30 mouse cellular contexts compared by ENCODE assay signal in genomic region chr8:57463757-57464156, GRCm38 (mm10). TPM values are rescaled to one million over a fixed set of nuclear protein-coding genes. Genes with fewer than 3 reads are reported as not detected.
DNase-seq lines count a peak whose midpoint lies in the region; ATAC-seq and TF ChIP-seq lines count a peak whose summit lies in the region.
"Had no signal": no experiment of that assay in that cellular context is flagged by ENCODE, and none has a peak within 500 bp of the region (broad histone marks: within the 10 kb centered on the region; RNA-seq: fewer than 3 reads in every experiment).

No protein-coding gene starts in this region.

- H3K27ac ChIP-seq in kidney, embryonic 15.5 days = no peak overlapping the region
- no peak overlapping the region for H3K27ac ChIP-seq in intestine, postnatal 0 days (ENCODE audit: low read depth, low read length)
- H3K27ac ChIP-seq: embryonic facial prominence, embryonic 12.5 days; embryonic facial prominence, embryonic 15.5 days; gastrocnemius, adult 2 months; heart, embryonic 15.5 days; hindbrain, embryonic 10.5 days; hindbrain, embryonic 13.5 days had no signal

- H3K4me1 ChIP-seq in kidney, embryonic 15.5 days = peaks cover 2% of the 10 kb centered on the region; the same call in 1 of the 2 replicates
- 0 out of 2 replicates have a peak, but pooled peaks cover 1% of the 10 kb centered on the region for H3K4me1 ChIP-seq in intestine, postnatal 0 days (replicated peaks; ENCODE audit: control insufficient read depth, insufficient read depth, low read length)
- H3K4me1 ChIP-seq: embryonic facial prominence, embryonic 12.5 days; hindbrain, embryonic 10.5 days; hindbrain, embryonic 13.5 days had no signal

- H3K27me3 ChIP-seq in kidney, embryonic 15.5 days = no peaks in the 10 kb centered on the region
- no peaks in the 10 kb centered on the region for H3K27me3 ChIP-seq in intestine, postnatal 0 days (replicated peaks; ENCODE audit: control insufficient read depth, insufficient read depth, low read length)
- H3K27me3 ChIP-seq: CH12.LX; embryonic facial prominence, embryonic 12.5 days; embryonic facial prominence, embryonic 15.5 days; heart, embryonic 12.5 days; heart, embryonic 15.5 days; hindbrain, embryonic 13.5 days; Patski had no signal

- no peaks in the 10 kb centered on the region for H3K9me3 ChIP-seq in kidney, embryonic 15.5 days (replicated peaks)
- no peaks in the 10 kb centered on the region for H3K9me3 ChIP-seq in intestine, postnatal 0 days (ENCODE audit: control insufficient read depth)
- H3K9me3 ChIP-seq: embryonic facial prominence, embryonic 12.5 days; embryonic facial prominence, embryonic 15.5 days; G1E; heart, embryonic 12.5 days; heart, embryonic 15.5 days; hindbrain, embryonic 10.5 days; hindbrain, embryonic 13.5 days had no signal

- H3K9ac ChIP-seq in kidney, embryonic 15.5 days = no peak overlapping the region
- no peak overlapping the region for H3K9ac ChIP-seq in intestine, postnatal 0 days (ENCODE audit: low read depth, low read length)
- H3K9ac ChIP-seq: embryonic facial prominence, embryonic 12.5 days; embryonic facial prominence, embryonic 15.5 days; forebrain, postnatal 0 days; heart, embryonic 12.5 days; heart, embryonic 15.5 days; hindbrain, embryonic 13.5 days had no signal

- WGBS in kidney, embryonic 15.5 days = 85% methylated on average over 3 of the region's 3 CpGs
- 36% methylated on average over 3 of the region's 3 CpGs for WGBS in intestine, postnatal 0 days

- DNase-seq in kidney, adult 11 months = peak; percentile 11
- DNase-seq in kidney, adult 9 months = peak; percentile 44
- no peak for DNase-seq in kidney, postnatal 10 days
- no peak for DNase-seq in neural tube, embryonic 10.5 days (ENCODE audit: extremely low spot score, low spot score)
- DNase-seq in adipocyte (ENCODE audit: low spot score) = no peak
- DNase-seq: adrenal gland, adult 2 months; adrenal gland, postnatal 14 days; cerebellum, adult 11 months; cerebellum, adult 2 months; cerebellum, adult 9-11 months; cerebellum, postnatal 25 days; forebrain, postnatal 0 days; gastrocnemius, adult 2 months; gastrocnemius, postnatal 14 days; heart, adult 18-20 months; heart, postnatal 10 days; heart, postnatal 36 days had no signal

- TF ChIP-seq CTCF in intestine, postnatal 0 days (IDR thresholded peaks at IDR 0.05; ENCODE audit: low read depth) = no peak

- no peak overlapping the region for H3K4me3 ChIP-seq in kidney, embryonic 15.5 days (replicated peaks)
- no peak overlapping the region for H3K4me3 ChIP-seq in intestine, postnatal 0 days (ENCODE audit: low read depth, low read length)
- H3K4me3 ChIP-seq: embryonic facial prominence, embryonic 12.5 days; embryonic facial prominence, embryonic 15.5 days; gastrocnemius, adult 2 months; heart, embryonic 12.5 days; heart, embryonic 15.5 days; hindbrain, embryonic 10.5 days; hindbrain, embryonic 13.5 days had no signal

- ATAC-seq in kidney, embryonic 15.5 days (replicated peaks; ENCODE audit: low FRiP score) = no peak
- ATAC-seq in intestine, postnatal 0 days = peak; percentile 69
- ATAC-seq: forebrain, embryonic 14.5 days; forebrain, postnatal 0 days; Patski had no signal

- no peaks in the 10 kb centered on the region for H3K36me3 ChIP-seq in kidney, embryonic 15.5 days
- H3K36me3 ChIP-seq in intestine, postnatal 0 days (ENCODE audit: control insufficient read depth, insufficient read depth) = no peaks in the 10 kb centered on the region
- H3K36me3 ChIP-seq: embryonic facial prominence, embryonic 12.5 days; embryonic facial prominence, embryonic 15.5 days; G1E; heart, embryonic 12.5 days; heart, embryonic 15.5 days; hindbrain, embryonic 10.5 days; hindbrain, embryonic 13.5 days had no signal

- H3K4me2 ChIP-seq in kidney, embryonic 15.5 days = no peak overlapping the region
- no peak overlapping the region for H3K4me2 ChIP-seq in intestine, postnatal 0 days (replicated peaks; ENCODE audit: low read depth)
- H3K4me2 ChIP-seq: embryonic facial prominence, embryonic 12.5 days; embryonic facial prominence, embryonic 15.5 days; heart, embryonic 12.5 days; heart, embryonic 15.5 days; hindbrain, embryonic 13.5 days had no signal

RNA-seq across cellular contexts. Expression of gene Scrg1, which starts 8.0 kb away (rescaled TPM):
- polyA plus RNA-seq in kidney, embryonic 15.5 days (2015; fragmentation: Nextera tagmentation; extraction: Ambion mirVana) = 0.39 TPM in 1 of 2 replicates, not detected in the other
- polyA plus RNA-seq in intestine, postnatal 0 days (2015; fragmentation: Nextera tagmentation; extraction: Ambion mirVana) = 0.74 and 0.98 TPM in 2 replicates
- polyA plus RNA-seq: adrenal gland, adult 2 months; forebrain, embryonic 11.5 days; G1E; Patski had no signal

RNA-seq across cellular contexts. Expression of gene Sap30, which starts 23.9 kb away (rescaled TPM):
- polyA plus RNA-seq in kidney, embryonic 15.5 days (2015; fragmentation: Nextera tagmentation; extraction: Ambion mirVana) = 35.9 and 37.0 TPM in 2 replicates
- polyA plus RNA-seq in intestine, postnatal 0 days (2015; fragmentation: Nextera tagmentation; extraction: Ambion mirVana) = 17.1 and 19.9 TPM in 2 replicates

RNA-seq across cellular contexts. Expression of gene Hmgb2, which starts 48.0 kb away (rescaled TPM):
- polyA plus RNA-seq in kidney, embryonic 15.5 days (2015; fragmentation: Nextera tagmentation; extraction: Ambion mirVana) = 478 and 554 TPM in 2 replicates
- polyA plus RNA-seq in intestine, postnatal 0 days (2015; fragmentation: Nextera tagmentation; extraction: Ambion mirVana) = 197 and 201 TPM in 2 replicates

Comparison
In these comparisons a context has a peak if more than half of its experiments do, and no peak if none do; other contexts are left out.
1. DNase-seq: peak in kidney, adult 11 months (single experiment) and kidney, adult 9 months (single experiment); none in kidney, postnatal 10 days (single experiment), neural tube, embryonic 10.5 days (single experiment) and adipocyte (single experiment).